Mouse (Mus musculus) heart, adult 2 months (tissue): ENCODE data around the gene Ncaph. TPM values are rescaled to one million over a fixed set of nuclear protein-coding genes. Genes with fewer than 3 reads are reported as not detected.
"Not testable (repeated sequence)": the region's sequence is repeated elsewhere in the genome, so short reads cannot be mapped to it uniquely, and the experiment has no call there.

Source experiments
- DNase-seq, 2 experiments: peaks; one replicate each; pipeline ENCODE4 v3.0.0; 2021
- H3K27ac ChIP-seq: fragments of 200-600 bp; 2 replicates; pipeline ENCODE4 v1.8.1; 2022
- H3K27me3 ChIP-seq: fragments of 200-500 bp; 2 replicates; pipeline ENCODE4 v1.6.1; 2012; ENCODE audit warnings: mild to moderate bottlenecking, low read length, inconsistent platforms, mixed read lengths; ENCODE audit not compliant: control insufficient read depth, insufficient read depth
- H3K36me3 ChIP-seq: fragments of 200-500 bp; 2 replicates; pipeline ENCODE4 v1.6.1; 2012; ENCODE audit warnings: low read length, inconsistent platforms; ENCODE audit not compliant: control insufficient read depth, insufficient read depth
- H3K4me1 ChIP-seq: fragments of 200-500 bp; 2 replicates; pipeline ENCODE4 v1.6.1; 2011; ENCODE audit warnings: low read length; ENCODE audit not compliant: control insufficient read depth, insufficient read depth
- H3K4me3 ChIP-seq: fragments of 200-600 bp; 2 replicates; pipeline ENCODE4 v1.8.1; 2022
- H3K79me2 ChIP-seq: fragments of 200-500 bp; replicated peaks from 2 replicates; pipeline ENCODE4 v1.6.1; 2012; ENCODE audit warnings: mild to moderate bottlenecking, inconsistent platforms, low read length, moderate library complexity, mixed read lengths; ENCODE audit not compliant: control insufficient read depth, insufficient read depth
- H3K9ac ChIP-seq: fragments of 200-500 bp; 2 replicates; pipeline ENCODE4 v1.6.1; 2012; ENCODE audit warnings: low read depth, mild to moderate bottlenecking, control low read depth, inconsistent platforms, low read length, mixed read lengths
- CTCF ChIP-seq: fragments of 200-600 bp; IDR thresholded peaks from 2 replicates; pipeline ENCODE4 v1.8.1; 2022; ENCODE audit warnings: antibody characterized with exemption, mild to moderate bottlenecking, moderate library complexity
- EP300 ChIP-seq: fragments of 200-500 bp; IDR thresholded peaks from 2 replicates; pipeline ENCODE4 v1.6.1; 2011; ENCODE audit warnings: low read depth, low read length, control low read depth; ENCODE audit not compliant: insufficient read depth
- POLR2A ChIP-seq: fragments of 200-500 bp; IDR thresholded peaks from 2 replicates; pipeline ENCODE4 v1.6.1; 2011; ENCODE audit warnings: mild to moderate bottlenecking, low read depth, low read length, control low read depth; ENCODE audit not compliant: insufficient read depth
- WGBS: fragments of 180-500 bp; shearing (Covaris S2); methylation state at CpG from one replicate; pipeline ENCODE4 v1.1.7; 2018; 5-methylcytosine and 5-hydroxymethylcytosine counted together
- intact Hi-C: fragments of 180-260 bp; cut with DNase I; formaldehyde crosslinking; loops from one replicate; pipeline ENCODE4 v1.15.1; 2025
- long read RNA-seq: library from polyadenylated mRNA; stranded (forward); transcript quantifications from one replicate; pipeline ENCODE4 v2.0.0, GENCODE M21; 2021
- polyA plus RNA-seq: library from polyadenylated mRNA; depleted of rRNA; stranded (reverse); fragments of >200 nt; gene quantifications from 2 replicates; pipeline ENCODE4 v1.2.3, GENCODE M21; 2012; rRNA removed
- total RNA-seq, 2 experiments: library from RNA; stranded (reverse); gene quantifications; 2 replicates each; pipeline ENCODE4 v1.2.3; 2021

Gene Ncaph
- total RNA-seq = 1 to 10 TPM in 1 of 2 experiments, under 1 TPM in 1; 0.64 to 1.4 TPM
- polyA plus RNA-seq = 0.41 and 0.44 TPM in 2 replicates
- long read RNA-seq = 0 reads

DNA sequence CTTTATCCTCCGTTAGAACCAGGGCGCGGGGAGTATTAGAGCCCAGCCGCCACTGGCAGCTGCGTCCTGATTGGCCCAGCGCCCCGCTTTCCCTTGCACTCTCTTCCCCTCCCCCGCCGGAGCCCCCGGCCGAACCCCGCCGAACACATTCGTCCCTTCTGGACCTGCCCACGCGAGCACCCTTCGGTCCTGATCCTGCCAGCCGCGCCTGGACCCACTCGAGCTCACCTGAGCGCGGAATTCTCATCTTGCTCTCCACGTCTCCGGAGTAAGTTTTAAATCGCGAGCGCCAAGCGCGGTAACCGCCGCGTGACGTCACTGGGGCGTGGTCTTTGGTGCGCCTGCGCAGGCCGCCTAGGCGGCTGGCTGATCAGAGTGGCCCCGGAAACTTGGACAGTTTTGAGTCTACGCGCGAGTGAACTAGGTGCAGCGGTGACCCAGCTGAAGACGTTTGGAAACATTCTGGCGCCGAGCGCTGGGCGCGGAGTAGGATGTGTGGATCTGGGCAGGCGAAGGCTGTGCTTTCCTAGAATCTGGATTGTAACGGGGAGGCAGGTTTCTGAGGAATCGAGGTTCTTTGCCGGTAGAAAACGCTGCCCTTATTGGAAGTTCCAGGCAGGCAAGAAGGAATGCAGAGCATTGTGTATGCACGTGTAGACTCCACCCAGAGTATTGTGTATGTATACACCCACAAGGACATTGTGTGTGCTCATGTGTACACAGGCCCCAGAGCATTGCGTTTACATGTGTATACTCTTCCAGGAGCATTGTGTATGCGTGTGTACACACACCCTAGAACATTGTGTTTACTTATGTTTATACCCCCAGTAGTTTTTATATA is at the start of gene Ncaph:
Ncaph (minus strand) TSS at position 334 of the 841 bp plus-strand sequence.
- Histone ChIP-seq H3K36me3 (peaks cover 4% of the 10 kb centered on the region; the same call in 1 of the 2 replicates), H3K27ac (peak within 1 kb of the TSS; percentile 76), H3K27me3 (no peaks in the 10 kb centered on the region), H3K4me1 (peaks cover 10% of the 10 kb centered on the region), H3K79me2 (no peaks in the 10 kb centered on the region; the same call in 1 of the 2 replicates), H3K4me3 (peak within 1 kb of the TSS; percentile 89), H3K9ac (peak within 1 kb of the TSS; percentile 70)
- peak; percentile 94 to 98 for DNase-seq
- intact Hi-C loops = loop anchor here (5.0 kb wide), 1 partner anchor 62 kb away; the partner anchor contains the start of gene Blvra
- 2% methylated on average over 57 of the region's 57 CpGs for WGBS
- TF ChIP-seq POLR2A = peak; percentile 96
- TF ChIP-seq CTCF = peak; percentile 7; the same call in 1 of the 2 replicates
- no peak for TF ChIP-seq EP300

DNA sequence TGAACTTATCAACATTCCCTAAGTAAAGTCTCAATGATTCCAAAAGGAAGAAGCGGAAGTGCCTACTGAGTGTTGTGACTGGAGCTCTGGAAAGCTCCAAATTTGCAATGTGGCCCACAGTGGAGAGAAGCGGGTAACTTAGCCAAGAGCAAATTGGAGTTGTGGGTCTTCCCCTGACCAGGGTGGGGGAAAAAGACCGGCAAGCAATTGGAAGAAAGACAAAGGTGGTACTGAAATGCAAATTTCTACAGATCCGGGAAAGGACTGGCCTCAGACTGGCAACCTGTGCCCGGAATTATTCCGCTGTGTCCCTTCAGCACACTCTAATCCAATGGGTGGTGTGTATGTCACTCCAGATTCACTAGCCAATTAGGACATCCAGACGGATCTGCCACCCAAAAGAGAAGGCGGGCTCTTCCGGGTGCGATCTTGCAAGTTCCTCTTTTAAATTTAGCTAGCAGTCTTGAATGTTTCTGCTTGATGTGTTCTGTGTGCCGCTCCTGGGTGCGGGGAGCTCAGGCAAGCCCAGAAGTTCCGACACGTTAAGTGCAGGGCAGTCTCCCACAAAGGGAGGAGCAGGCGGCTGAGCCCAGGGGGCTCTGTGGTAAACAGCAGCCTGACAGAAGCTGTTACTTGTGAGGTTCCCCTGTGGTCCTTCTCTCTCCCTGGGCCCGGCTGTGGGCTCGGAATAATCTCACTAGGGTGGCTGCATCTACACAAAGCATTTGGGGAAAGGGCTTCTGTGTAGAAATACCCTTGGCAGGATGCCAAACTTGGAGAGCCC is 49.0 kb upstream of the Ncaph start:
- Histone ChIP-seq H3K27ac (peak overlapping the region; percentile 88), H3K4me3 (peak overlapping the region; percentile 73), H3K36me3 (no peaks in the 10 kb centered on the region), H3K4me1 (no peaks in the 10 kb centered on the region), H3K27me3 (no peaks in the 10 kb centered on the region), H3K9ac (peak overlapping the region; percentile 75), H3K79me2 (no peaks in the 10 kb centered on the region)
- intact Hi-C loops = loop anchor here (2.0 kb wide), 1 partner anchor 26 kb away; the partner anchor contains the start of genes 1810024B03Rik and Snrnp200
- peak; percentile 77 to 89 for DNase-seq
- TF ChIP-seq POLR2A (peak; percentile 85), EP300 (no peak)
- 2% methylated on average over 17 of the region's 17 CpGs for WGBS

DNA sequence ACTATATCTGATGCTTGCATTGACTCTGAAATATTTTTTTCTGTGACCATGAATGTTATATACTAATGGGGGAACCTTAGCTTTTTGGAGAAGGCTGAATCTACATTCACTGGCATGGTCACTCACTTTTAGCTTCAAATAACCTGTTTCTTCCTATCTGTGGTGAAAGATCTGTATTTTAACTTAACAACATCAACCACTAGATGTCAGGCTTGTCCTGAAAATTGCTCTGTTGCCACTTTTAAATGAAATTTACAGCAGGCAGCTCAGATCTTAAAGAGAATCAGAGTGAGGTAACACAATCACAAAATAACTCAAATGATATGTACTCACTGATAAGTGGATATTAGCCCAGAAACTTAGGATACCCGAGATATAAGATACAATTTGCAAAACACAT is 32.5 kb upstream of the Ncaph start:
- not testable (repeated sequence) for H3K9ac ChIP-seq, H3K79me2 ChIP-seq, DNase-seq, H3K27ac ChIP-seq, H3K36me3 ChIP-seq, H3K4me1 ChIP-seq, H3K27me3 ChIP-seq, H3K4me3 ChIP-seq
- intact Hi-C loops = loop anchor here (1.0 to 5.0 kb wide), 2 partner anchors 39 to 176 kb away; no protein-coding TSS in a partner anchor
- peak; percentile 68 for TF ChIP-seq CTCF
- 18% methylated on average over 1 of the region's 1 CpGs for WGBS

DNA sequence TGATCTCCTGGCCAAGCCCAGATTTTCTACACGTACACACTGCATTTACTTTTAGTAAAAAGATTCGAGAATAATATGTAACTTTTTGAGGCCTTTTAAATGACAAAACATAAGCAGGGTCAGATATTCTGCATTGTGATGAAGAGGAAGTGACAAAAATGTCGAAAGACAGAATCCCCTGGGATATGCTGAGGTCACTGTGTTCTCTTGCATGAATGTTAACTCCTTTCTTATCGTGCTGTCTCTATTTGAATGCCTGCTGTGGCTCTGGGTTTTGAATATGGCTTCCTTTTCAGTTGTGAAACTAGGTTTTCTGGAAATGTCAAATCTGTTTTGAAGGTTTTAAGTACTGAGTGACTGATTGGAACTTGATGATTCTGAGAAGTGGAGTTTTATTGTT is 31.9 kb upstream of the Ncaph start:
- no peak for DNase-seq
- no peaks in the 10 kb centered on the region for H3K4me1 ChIP-seq
- intact Hi-C loops = loop anchor here (1.0 to 5.0 kb wide), 2 partner anchors 40 to 177 kb away; no protein-coding TSS in a partner anchor
- no peaks in the 10 kb centered on the region for H3K36me3 ChIP-seq
- no peaks in the 10 kb centered on the region for H3K27me3 ChIP-seq
- H3K9ac ChIP-seq = no peak overlapping the region
- 28% methylated on average over 4 of the region's 4 CpGs for WGBS
- H3K27ac ChIP-seq = no peak overlapping the region
- TF ChIP-seq POLR2A = no peak
- TF ChIP-seq EP300 = no peak
- no peak for TF ChIP-seq CTCF
- H3K4me3 ChIP-seq = no peak overlapping the region
- H3K79me2 ChIP-seq = no peaks in the 10 kb centered on the region

DNA sequence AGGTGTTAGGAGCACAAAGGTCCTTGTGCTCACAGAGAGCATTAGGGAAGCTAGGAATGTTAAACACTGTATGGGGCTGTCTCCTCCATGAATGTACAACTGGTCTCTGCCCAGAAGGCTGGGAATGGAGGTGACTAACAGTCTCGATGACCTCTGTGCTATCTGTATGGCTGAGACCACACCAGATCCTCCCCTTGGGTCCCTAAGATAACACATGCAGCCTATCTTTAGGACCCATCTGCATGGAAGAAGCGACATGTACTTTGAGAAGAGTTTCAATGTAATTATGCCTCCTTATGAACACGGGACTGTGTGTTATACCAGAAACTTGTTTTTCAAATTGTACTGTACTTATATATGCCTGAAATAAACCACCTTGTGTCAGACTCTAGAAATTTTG is 11.9 kb upstream of the Ncaph start:
- H3K27ac ChIP-seq = no peak overlapping the region
- H3K9ac ChIP-seq = no peak overlapping the region
- H3K4me3 ChIP-seq = no peak overlapping the region
- H3K4me1 ChIP-seq = peaks cover 5% of the 10 kb centered on the region; the same call in 1 of the 2 replicates
- intact Hi-C loops = loop anchor here (5.0 kb wide), 1 partner anchor 38 kb away; no protein-coding TSS in a partner anchor
- H3K79me2 ChIP-seq = no peaks in the 10 kb centered on the region
- no peaks in the 10 kb centered on the region for H3K27me3 ChIP-seq
- no peak for TF ChIP-seq EP300
- no peak for TF ChIP-seq POLR2A
- TF ChIP-seq CTCF = no peak
- no peak for DNase-seq
- 71% methylated on average over 3 of the region's 3 CpGs for WGBS
- no peaks in the 10 kb centered on the region for H3K36me3 ChIP-seq
